Mouse (Mus musculus) cerebellum, postnatal 14 days (tissue): ENCODE results near the gene Cenpa.
"Not testable (repeated sequence)": the region's sequence is repeated elsewhere in the genome, so short reads cannot be mapped to it uniquely, and the experiment has no call there.

Experiments used
- DNase-seq, 2 experiments: peaks; one replicate each; pipeline ENCODE4 v3.0.0; 2021; ENCODE audit warnings: mixed read lengths in 2 of 2

Gene Cenpa

GRCm38 (mm10) chr5:30647815-30648560, 18.6 kb upstream of the Cenpa start, which contains the start of gene Slc35f6:
Slc35f6 (plus strand) TSS chr5:30647933.
- DNase-seq: peak; percentile 95 to 96

DNA sequence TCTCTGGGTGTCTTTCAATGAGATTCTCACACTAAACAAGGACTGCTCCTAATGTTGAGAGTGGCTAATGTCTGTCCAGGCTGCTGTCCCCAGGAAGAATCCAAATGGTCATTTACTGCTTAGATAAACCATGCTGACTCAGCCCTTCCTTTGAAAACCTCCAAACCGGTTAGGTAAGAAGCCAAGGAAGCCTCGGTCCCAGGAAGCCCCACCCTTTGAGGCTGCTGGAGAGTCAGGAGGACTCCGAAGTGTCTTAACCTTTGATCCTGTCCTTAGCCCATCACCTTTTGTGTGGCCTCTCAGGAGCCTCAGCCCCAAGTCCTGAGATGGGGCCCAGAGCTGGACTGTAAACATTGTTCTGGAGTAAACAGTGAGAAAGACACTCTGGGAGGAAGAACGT, 17.0 kb upstream of the Cenpa start:
- DNase-seq: no peak

- no peak for DNase-seq
Measured at GRCm38 (mm10) chr5:30650756-30651155, 15.8 kb upstream of the Cenpa start.

DNA sequence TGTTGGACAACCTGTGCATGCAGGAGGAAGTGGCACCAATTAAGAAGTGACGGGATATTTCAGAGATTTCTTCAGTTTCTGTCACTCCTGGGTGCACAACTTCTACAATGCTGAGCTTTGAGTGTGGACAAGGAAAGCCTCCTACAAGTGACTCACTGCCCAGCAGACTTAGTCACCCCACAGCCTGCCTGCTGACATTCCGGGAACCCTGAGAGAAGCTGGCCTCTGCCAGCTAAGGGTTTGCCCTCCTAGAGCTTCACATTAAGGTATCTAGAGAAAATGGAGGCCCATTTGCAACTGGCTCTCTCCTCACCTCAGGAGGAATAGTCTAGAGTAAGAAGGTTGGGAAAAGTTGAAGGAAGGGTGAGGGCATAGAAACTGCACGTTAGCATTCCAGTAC, 15.0 kb upstream of the Cenpa start:
- DNase-seq: no peak

DNA sequence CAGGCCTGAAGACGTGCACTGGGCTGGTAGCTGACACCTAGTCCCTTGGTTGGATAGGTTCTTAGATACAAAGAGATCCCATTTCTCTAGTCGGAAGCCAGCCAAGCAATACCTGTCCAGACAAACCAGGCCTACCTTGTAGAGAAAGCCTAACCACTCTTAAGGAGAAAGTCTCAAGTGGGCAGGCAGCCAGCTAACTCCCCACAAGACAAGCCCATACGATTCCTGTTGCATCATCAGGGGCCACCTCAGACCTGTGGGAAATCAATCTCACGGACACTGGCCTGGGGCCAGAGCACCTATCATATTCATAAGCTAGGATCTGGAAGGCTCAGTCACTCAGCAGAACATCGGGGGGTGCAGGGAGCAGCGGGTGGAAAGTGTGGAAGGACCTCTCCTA, 13.3 kb upstream of the Cenpa start:
- DNase-seq: no peak

DNA sequence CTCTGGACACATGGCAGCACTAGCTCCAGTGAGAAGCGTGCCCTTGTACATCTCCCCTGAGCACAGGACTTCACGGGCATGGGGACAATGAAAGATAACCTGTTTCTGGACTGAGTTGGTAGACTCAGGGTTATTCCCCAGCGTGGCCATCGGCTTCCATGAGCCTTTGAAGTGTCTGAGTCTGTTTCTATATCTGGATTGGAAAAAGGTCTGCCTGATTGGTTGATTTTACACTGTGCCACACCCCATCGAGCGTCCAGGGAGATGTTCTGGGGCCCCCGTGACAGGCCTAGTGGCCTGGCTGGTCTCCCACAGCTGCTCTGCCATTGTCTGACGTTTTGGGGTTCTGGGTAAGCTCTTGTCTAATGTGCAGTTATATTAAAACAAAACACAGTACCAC, 11.5 kb upstream of the Cenpa start:
- no peak for DNase-seq

- no peak for DNase-seq
Measured at GRCm38 (mm10) chr5:30655526-30656195, 10.9 kb upstream of the Cenpa start.

- DNase-seq: no peak
Measured at GRCm38 (mm10) chr5:30659042-30659441, 7.5 kb upstream of the Cenpa start.

DNA sequence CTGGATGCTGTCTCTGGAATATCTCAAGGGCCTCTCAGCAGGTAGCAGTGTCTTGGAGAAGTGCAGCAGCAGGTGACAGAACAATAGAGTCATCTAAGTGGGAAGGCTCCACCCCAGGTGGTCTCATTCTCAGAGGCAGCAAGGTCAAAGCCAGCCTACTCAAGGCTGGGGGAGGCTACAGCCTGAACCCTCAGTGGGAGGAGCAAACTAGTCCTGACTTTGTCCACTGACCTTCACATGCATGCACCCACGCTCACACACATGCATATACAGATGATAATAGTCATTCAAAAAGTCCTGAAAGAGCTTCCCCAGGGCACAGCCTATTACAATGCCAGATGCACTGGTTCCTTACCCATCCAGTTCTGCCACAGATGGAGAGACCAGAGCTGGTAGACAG, 6.3 kb upstream of the Cenpa start:
- DNase-seq: no peak

DNA sequence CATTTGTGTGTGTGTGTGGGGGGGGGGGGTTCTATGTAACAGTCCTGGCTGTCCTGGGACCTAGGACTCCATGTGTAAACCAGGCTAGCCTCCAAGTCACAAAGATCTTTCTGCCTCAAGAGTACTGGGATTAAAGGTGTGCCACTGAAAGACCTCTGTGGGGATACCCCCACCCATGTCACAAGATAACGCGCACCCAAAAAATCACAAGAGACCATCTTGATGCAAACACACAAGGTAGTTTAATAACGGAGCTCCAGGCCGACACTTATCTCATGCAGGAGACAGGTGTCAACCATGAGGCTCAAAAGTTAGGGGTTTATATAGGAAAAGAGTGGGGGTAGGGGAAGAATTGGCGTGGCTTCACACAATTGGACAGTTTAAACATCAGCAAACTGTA, 5.8 kb upstream of the Cenpa start:
- no peak for DNase-seq

- no peak for DNase-seq
Measured at GRCm38 (mm10) chr5:30665360-30665759, 1.2 kb upstream of the Cenpa start.

GRCm38 (mm10) chr5:30665968-30666367, 609 bp upstream of the Cenpa start:
- no peak for DNase-seq

GRCm38 (mm10) chr5:30667215-30667614, 638 bp downstream of the Cenpa start:
- no peak for DNase-seq

DNA sequence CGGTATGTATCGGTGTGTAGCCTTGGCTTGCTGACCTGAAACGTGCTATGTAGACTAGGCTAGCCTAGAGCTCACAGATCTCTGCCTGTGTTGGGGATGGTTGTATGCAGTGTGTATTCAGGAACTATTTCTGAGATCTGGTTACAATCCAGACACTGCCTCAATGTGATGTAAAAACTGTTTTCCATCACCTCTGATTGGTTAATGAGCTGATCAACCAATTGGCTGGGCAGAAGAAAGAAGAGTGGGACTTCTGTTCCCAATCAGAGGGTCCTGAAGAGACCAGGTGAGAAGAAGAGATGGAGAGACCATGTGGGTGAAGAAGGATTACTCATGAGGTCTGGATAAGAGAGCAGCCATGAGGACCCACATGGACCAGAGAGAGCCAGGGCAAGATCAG, 1.1 kb downstream of the Cenpa start:
- DNase-seq: no peak

DNA sequence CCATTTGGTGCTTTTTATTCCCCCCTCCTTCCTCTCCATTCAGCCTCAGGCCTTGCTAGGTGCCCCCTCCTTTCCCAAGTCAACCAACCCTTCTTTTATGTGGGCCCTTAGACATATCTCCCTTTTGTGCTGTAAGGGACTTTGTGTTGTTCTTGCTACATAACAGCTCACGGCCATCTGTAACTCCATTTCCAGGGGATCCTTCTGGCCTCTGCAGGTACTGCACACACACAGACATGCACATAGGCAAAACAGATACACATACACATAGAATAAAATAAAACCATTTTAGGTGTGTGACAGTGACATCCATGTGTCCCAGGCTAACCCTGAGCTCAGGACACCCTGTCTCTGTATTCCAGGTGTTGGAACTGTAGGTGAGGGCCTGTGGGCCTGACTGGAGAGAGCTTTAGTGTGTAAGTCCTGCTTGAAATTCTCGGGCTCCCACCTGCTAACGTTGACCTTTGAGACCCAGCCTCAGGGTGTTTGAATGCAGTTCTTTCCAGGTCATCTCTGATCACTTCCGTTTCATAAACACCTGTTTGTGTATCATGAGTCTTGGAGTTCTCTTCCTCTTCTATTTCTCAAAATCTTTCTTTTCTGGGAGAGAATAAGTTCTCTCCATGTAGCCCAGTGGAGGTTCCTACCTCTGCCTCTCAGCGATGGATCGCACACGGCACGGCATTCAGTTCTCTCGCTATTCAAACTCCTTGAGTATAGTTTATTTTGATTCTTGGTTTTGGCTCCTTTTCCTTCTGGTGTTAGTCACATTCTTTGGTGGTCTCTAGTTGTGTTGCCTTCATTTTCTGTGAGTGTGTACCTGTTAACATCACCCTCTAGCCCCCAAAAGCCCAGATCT, 2.3 kb downstream of the Cenpa start:
- DNase-seq: no peak

- DNase-seq: no peak
Measured at GRCm38 (mm10) chr5:30669496-30669830, 2.9 kb downstream of the Cenpa start.

DNA sequence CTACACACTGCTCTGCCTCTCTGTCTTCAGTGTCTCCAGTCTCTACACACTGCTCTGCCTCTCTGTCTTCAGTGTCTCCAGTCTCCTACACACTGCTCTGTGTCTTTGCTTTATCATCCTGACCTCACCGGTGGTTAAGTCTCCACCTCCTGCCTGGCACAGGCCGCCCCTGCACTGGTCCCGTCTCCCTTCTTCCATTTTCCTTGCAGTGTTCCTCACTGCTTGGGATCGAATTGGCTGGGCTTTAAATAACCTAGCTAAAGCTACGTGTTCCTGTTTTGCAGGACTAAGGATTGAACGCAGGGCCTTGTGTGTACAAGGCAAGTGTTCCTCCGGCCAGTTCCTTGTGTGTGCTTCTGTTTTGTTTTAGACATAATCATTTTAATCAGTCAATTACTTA, 3.5 kb downstream of the Cenpa start:
- DNase-seq: no peak

DNA sequence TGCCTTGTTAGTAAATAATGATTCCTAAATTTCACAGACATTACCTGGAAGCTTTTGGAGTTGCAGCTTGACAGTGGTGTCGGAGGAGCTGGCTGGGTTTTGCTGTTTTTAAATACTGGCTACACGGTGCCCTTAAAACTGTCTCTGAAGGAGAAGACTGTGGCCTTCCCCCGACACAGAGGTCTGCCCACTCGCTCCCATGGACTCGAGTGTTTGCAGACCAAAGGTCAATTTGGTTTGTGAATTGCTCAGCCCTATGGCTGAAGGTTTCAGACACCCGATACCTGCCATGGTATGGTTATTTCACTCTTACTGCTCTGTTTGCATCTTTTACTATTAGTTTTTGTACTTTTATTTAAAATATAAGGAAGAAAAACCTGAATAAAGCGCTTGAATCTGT, 7.4 kb downstream of the Cenpa start:
- DNase-seq: no peak

- no peak for DNase-seq
Measured at GRCm38 (mm10) chr5:30676800-30677199, 10.2 kb downstream of the Cenpa start.

DNA sequence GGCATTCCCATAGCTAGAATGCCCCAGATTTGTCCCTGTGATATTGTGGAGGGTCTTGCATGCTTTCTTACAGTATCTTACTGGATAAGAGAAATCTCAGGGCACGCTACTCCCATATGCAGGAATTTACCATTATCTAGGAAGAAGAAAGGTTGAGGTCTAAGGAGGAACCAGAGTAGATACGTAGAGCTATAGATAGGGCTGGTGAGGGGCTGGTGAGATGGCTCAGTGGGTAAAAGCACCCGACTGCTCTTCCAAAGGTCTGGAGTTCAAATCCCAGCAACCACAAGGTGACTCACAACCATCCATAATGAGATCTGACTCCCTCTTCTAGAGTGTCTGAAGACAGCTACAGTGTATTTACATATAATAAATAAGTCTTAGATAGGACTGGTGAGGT, 11.5 kb downstream of the Cenpa start:
- DNase-seq: not testable (repeated sequence)

GRCm38 (mm10) chr5:30678722-30679296, 12.2 kb downstream of the Cenpa start:
- no peak for DNase-seq

- DNase-seq: no peak
Measured at GRCm38 (mm10) chr5:30679593-30679992, 13.0 kb downstream of the Cenpa start.

- DNase-seq: no peak
Measured at GRCm38 (mm10) chr5:30681970-30682369, 15.4 kb downstream of the Cenpa start.
